Mouse (Mus musculus): ENCODE data around the gene Sptb.

DNA sequence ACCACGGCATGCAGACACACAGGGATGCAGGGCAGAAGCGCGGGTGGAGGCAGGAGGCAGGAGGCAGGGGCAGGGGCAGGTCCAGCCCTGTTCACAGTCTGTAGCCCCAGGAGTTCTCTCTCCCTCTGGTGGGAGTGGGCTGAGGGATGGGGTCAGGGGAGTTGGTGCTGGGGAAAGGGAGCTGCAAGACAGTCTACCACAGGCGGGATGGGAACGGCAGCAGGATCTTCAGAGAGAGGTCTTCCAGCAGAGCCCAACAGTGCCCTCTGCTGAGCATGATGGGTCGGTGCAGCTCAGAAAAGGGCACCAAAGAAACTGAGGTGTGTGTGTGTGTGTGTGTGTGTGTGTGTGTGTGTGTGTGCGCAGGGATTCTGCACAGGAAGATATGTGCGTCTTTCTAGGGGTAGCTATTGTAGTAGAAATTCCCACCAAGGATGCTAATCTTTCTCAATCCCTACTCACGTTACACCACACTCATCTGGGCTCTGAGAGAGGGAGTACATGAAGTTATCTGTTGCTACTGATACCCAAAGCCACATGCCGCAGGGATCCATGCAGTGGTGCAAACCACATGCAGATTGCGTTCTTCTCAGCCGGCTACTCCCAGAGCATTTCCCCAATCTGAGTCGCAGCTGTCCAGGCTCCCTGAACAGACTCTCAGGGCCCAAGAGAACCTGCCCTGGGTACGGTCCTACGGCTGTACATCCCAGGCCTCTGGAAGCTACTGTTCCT lies 113.9 kb downstream of the Sptb start:
- TF ChIP-seq POLR2A (IDR thresholded peaks at IDR 0.05; ENCODE audit: borderline replicate concordance, insufficient read depth, low read length) (no peak), CTCF (IDR thresholded peaks at IDR 0.05; ENCODE audit: borderline replicate concordance, insufficient read depth, low read depth, low read length) (peak; percentile 94)

All from cerebellum, adult 2 months (tissue).